Mouse (Mus musculus): ENCODE results near the gene Etfrf1.

Etfrf1 gene

GRCm38 (mm10) chr6:145234391-145234790, 23.5 kb downstream of the Etfrf1 start:
- no peak for DNase-seq

GRCm38 (mm10) chr6:145235367-145235766, 24.4 kb downstream of the Etfrf1 start:
- no peak for DNase-seq

DNA sequence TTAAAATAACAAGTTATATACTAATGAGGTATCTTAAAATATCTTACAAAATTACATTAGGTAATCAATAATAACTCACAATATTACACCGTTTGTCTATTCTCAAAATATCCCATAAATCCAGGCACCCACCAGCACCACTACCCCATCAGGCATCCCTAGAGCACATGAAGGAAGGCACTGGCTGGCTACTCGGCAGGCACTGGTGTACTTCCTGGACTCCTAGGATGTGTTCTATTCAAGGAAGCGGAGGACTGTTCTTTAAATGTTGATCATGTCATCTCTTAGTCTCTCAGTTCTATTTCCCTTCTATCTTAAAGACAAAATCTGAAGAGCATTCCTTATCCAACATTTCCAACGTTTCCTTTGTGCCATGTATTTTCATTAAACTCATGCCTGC, 26.2 kb downstream of the Etfrf1 start:
- no peak for DNase-seq

DNA sequence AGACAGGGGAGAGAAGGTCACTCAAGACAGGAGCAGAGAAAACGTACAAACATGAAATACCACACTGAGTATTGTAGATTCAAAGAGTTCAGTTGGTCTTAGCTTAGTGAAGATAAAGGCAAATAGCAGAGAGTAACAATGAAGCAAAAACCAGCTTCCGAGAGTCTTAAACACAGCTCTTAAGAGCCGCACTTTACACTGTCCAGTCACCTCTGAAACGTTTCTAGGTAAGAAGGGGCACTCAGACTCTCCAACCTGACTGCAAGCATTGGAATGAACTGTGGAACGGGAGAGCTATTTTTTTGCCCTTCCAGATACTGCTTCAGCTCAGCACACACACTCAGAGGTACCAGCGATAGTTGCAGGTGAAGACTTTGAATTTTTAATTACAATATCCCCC, 29.4 kb downstream of the Etfrf1 start:
- no peak for DNase-seq

DNA sequence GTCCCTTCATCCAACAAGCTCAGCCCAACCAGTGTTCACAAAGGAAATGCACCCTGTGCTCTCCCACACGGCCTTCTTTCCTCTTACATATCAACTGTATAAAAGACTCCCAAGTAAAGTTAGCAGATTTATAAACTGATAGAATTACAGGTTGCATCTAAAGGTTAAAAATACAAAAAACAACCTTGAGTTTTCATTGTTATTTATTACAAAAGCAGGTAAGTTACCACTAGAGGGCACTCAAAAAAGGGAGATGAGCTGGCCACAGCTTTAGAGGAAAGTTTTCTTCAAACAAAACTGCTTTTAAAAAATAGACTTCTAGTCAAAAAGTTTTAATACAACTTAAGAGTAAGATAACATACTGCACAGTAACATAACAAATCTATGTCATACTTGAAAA, 31.6 kb downstream of the Etfrf1 start:
- DNase-seq: no peak

DNA sequence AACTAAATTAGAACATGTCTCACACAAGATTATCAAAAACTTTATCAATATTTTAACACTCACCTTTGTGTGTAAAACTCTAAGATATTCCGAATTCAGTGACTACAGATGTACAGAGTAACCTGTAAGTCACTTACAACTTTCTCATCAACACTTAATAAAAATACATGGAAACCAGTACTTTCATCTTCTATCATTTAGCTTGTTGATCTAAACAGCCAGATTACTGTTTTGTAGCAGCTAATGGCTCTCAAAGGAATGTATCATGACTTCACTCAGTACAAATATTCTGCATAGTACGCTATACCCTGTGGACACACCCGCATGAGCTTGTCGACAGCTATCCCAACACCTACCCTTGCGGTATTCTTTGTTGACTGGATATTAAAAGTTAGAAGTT, 35.9 kb downstream of the Etfrf1 start:
- no peak for DNase-seq

DNA sequence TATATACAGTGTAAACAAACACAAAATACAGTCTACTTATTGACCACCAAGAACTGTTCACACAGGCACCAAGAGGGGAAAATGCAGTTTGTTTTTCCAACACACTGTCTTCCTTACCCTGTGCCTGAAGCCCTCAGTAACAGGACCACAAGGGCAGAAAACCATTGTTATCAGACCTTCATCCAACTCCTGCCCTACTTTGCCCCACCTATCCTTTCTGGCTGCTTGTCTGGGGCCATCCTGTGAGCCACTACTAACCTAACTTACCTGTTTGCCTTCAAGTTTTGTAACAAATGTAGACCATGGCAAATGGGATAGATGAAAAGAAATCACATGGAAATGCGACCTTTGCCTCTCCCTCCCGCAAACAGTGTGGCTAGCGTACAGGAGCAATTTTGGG, 37.0 kb downstream of the Etfrf1 start:
- no peak for DNase-seq

- DNase-seq: peak; percentile 29 to 47
Observed at GRCm38 (mm10) chr6:145249291-145250184, 38.6 kb downstream of the Etfrf1 start.

- peak; percentile 87 to 88 for DNase-seq
Observed at GRCm38 (mm10) chr6:145250185-145250791, 39.4 kb downstream of the Etfrf1 start, which contains the start of gene Kras. Gene Kras, minus strand, starts transcription at chr6:145250239.

GRCm38 (mm10) chr6:145250820-145251219, 39.9 kb downstream of the Etfrf1 start:
- DNase-seq: peak in 1 of 2 experiments; percentile 9

DNA sequence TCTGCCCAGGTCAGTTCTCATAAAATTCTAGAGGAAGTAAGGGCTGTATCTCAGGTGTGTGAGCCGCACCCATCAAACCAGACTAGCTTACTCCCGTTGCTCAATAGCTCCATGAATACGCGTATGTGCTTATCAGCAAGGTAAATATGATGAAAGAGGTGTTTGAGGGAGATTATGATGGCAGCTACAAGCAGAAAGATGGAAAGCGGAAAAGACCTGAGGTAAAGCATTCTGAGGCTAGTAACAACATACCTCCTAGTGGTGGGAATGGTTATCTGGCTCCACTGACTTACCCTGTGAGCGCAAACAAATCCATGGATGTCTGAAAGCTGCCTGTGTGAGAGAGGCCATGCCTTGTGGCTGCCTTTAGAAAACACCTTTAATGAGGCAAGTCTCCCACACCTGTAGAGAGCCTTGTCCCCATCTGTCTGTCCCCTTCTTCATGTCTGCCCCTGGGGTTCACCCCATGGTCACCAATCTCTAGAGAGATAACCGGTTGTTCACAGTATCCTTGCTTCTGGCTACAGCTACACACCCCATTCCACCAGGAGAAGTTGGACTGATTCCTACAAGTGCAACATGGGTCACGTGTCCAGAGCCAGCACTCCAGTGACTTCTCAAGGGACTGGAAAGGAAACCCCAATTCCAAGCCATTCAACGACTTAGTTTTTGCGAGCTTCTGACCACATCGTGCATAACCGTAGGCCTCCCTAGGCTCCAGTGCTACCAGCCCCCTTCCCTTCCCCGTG, 45.2 kb downstream of the Etfrf1 start:
- peak; percentile 9 to 14 for DNase-seq

DNA sequence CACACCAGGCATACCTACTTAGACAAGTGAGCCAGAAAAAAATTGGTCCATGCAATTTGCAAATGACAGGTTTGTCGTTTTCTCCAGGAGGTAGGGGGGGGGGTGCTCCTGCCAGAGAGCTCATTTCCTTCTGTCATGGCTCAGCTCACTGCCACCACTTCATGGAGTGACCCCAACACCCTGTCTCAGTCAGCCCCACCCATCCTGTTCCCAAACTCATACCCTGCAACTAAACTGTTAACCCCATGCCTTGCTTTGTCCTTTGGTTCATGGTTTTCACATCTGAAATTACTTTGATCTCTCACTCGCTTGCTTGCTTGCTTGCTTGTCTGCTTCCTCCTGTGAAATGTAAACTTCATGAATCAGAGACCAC, 45.8 kb downstream of the Etfrf1 start:
- DNase-seq: no peak

GRCm38 (mm10) chr6:145262314-145262713, 51.4 kb downstream of the Etfrf1 start:
- no peak for DNase-seq

Measured in kidney, adult 8-10 months (tissue).